Mouse (Mus musculus): ENCODE results near the gene Olfr373.
"Not testable (repeated sequence)": the region's sequence is repeated elsewhere in the genome, so short reads cannot be mapped to it uniquely, and the experiment has no call there.

Gene Olfr373

GRCm38 (mm10) chr8:72082877-72083276, at the start of gene Olfr373:
TSS of gene Olfr373 (plus strand) at chr8:72083177.
- DNase-seq = not testable (repeated sequence)

GRCm38 (mm10) chr8:72040918-72041317, 42.1 kb upstream of the Olfr373 start, which contains the start of gene Olfr372:
TSS of gene Olfr372 (plus strand) at chr8:72041218.
- not testable (repeated sequence) for DNase-seq

- DNase-seq = peak; percentile 20 to 22
Observed at GRCm38 (mm10) chr8:72042493-72042892, 40.5 kb upstream of the Olfr373 start.

DNA sequence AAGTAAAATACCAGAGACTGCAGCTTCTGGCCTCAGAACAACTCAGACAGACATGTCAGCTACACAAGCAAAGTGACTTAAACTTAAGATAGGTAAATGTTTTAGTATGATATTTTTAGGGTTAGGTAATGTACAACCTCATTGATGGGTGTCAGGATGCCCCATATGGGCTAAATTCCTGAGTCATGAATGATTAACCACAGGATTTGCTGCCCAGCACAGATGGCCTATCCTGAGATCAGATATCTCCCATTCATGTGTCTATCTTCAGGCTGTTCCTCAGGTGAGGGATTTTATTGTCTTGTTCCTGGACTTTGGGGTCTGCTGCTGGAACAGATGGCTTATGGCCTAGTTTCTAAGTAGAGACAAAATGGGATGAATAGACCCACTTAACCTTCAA, 28.3 kb upstream of the Olfr373 start:
- not testable (repeated sequence) for DNase-seq

DNA sequence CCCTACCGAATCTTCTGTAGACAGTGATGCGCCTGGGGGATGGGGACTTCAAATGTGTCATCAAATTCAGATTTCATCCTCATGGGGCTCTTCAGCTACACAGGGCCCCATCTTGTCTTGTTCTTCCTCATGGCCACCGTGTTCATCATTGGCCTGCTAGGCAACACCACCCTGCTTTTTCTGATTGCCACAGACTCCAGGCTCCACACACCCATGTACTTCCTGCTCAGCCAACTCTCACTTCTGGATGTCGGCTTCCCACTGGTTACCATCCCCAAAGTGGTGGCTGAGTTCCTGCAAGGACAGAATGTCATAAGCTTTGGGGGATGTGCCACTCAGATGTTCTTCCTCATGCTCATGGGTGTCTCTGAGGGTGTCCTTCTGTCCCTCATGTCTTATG, 25.3 kb upstream of the Olfr373 start:
- DNase-seq = not testable (repeated sequence)

DNA sequence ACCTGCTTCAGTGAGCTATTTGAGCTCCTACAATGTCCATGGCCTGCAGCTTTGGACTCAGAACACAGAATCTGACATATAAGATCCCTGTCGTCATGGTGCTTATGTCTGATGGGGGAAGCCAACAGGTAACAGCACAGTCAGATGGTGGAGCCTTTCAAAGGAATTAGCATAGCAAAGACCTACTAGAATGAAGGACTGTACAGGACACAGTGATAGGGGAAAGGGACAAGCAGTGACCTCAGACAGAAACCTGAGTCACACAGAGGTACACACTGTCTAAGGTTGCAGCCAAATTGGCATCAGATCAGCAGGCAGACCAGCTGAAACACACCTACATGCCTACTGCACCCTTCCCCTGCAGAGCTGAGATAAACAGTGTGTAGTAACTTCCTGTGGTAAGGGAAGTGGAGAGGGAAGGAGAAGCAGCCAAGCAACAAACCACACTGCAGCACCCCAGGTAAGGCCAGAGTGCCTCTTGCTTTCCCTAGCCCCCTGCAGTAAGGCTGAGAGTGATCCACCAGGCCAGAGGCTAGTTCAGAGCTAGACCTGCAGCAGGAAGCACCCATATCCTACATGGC, 16.1 kb upstream of the Olfr373 start:
- peak in 1 of 2 experiments; percentile 12 for DNase-seq

- DNase-seq = peak; percentile 21 to 24
Observed at GRCm38 (mm10) chr8:72084744-72085143, 1.8 kb downstream of the Olfr373 start.

DNA sequence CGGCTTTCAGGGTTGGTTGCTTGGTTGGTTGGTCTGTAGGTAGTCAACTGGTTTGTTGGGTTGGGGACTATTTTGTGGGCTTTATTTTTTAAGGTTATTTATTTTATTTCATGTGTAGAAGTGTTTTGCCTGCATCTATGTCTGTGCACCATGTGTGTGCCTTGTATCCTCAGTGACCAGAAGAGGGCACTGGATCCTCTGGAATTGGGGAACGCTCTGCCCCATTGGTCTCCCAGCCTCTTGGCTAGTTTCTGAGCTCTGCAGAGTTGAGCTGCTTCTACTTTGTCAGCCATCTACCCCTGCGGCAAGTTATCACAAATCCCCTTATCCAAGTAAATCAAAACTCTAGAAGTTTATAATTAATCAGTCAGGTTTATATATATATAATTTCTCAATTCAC, 4.6 kb downstream of the Olfr373 start:
- not testable (repeated sequence) for DNase-seq

DNA sequence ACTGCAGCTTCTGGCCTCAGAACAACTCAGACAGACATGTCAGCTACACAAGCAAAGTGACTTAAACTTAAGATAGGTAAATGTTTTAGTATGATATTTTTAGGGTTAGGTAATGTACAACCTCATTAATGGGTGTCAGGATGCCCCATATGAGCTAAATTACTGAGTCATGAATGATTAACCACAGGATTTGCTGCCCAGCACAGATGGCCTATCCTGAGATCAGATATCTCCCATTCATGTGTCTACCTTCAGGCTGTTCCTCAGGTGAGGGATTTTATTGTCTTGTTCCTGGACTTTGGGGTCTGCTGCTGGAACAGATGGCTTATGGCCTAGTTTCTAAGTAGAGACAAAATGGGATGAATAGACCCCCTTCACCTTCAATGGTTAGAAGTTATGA, 13.7 kb downstream of the Olfr373 start:
- DNase-seq = not testable (repeated sequence)

DNA sequence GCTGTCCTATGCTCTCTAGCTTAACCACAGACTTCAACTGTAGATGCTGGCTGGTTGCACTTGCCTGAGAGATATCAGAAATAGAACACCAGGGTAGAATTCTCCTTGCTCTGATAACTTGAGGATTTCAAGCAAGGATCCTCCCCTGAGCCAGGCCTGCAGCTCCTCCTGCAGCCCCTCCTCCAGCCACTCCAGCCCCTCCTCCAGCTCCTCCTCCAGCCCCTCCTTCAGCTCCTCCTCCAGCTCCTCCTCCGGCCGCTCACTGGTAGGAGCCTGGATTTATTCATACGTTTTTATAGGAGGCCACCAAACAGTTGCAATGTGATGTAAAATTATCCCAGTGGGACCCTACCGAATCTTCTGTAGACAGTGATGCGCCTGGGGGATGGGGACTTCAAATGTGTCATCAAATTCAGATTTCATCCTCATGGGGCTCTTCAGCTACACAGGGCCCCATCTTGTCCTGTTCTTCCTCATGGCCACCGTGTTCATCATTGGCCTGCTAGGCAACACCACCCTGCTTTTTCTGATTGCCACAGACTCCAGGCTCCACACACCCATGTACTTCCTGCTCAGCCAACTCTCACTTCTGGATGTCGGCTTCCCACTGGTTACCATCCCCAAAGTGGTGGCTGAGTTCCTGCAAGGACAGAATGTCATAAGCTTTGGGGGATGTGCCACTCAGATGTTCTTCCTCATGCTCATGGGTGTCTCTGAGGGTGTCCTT, 16.6 kb downstream of the Olfr373 start:
- not testable (repeated sequence) for DNase-seq

DNA sequence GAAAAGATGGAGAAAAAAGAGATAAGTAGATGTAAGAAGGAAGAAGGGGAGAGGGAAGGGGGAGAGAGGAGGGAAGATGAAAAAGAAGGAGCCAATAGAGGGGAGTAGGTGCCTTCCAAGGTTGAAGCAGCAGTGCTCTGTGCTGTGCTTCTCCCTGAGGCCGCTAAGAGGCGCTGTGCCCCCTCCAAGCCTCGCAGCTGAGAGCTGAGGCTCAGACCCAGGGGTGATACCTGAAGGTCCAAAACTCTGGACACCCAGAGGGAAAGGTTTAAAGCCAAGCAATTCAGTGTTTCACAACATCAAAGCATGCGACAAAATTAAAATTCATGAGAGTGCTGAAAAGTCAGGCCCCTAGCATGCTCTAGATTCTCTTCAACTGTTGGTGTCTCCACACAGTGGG, 22.2 kb downstream of the Olfr373 start:
- DNase-seq = peak; percentile 43 to 48

- DNase-seq = no peak
Observed at GRCm38 (mm10) chr8:72106740-72107139, 23.8 kb downstream of the Olfr373 start, which contains the start of gene Olfr374. TSS of gene Olfr374 (plus strand) at chr8:72107040.

DNA sequence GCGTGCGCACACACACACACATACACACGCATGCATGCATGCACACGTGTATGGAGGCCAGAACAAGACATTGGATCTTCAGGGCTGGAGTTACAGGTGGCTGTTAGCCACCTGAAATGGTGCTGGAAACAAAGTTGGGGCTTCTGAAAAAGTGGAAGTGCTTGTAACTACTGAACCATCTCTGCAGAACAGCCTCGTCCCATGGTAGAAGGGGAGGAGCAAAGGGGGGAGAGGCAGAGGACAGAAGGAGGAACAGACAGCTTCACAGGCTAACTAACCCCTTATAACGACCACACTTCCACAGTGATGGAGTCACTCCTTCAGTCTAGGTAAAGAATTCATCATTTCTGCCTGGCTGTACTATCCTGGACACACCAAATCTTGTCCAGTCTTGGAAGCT, 27.9 kb downstream of the Olfr373 start:
- peak; percentile 68 to 78 for DNase-seq

DNA sequence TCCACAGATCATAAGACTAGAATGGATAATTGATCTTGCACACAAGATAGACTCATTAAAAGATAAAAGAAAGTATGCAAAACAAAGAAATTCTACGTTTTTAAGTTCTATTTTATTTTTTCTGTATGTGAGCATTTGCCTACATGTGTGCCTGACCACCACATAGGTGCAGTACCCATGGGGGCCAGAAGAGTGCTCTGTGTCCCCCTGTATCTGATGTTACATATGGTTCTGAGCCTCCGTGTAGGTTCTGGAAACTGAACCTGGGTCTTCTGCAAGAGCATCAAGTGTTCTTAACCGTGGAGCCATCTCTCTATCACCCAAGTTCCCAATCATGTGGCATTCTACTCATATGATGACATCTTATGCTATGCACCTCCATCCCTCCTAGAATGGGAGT, 29.5 kb downstream of the Olfr373 start:
- DNase-seq = peak; percentile 48 to 59

DNA sequence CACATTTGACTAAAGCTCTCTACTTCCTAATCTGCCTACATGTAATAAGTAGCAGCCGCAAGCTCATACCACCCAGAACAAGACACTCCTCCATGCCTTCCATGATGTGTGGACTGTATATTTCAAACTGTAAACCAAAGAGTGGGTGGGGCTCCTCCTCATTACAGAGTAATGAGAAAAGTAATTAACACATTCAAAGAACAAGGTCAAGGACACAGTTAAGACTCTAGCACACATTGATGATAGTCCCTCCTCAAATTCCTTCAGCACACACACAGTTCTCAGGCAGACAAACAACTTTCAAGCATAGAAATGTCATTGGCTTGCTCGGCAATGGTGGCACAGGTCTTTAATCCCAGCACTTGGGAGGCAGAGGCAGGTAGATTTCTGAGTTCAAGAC, 32.2 kb downstream of the Olfr373 start:
- no peak for DNase-seq

GRCm38 (mm10) chr8:72118616-72119015, 35.6 kb downstream of the Olfr373 start:
- no peak for DNase-seq

GRCm38 (mm10) chr8:72121486-72121885, 38.5 kb downstream of the Olfr373 start:
- not testable (repeated sequence) for DNase-seq

DNA sequence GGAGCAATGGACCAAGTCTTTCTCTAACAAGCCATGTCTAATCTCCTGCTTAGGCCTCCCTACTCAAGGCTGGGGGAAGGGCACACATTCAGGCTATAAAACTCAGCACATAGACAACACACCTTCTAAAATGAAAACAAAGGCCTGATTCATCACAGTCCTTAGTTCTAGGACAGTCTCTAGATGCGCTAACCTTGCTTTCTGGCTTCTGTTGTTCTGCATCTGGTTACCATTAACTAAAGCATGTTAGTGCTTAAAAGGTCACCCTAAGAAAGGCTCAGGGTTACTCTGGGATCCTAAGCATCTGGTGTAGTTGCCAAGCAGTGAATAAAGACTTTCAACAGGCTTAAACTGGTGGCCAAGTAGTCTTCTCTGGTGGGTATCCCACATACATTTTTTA, 39.0 kb downstream of the Olfr373 start:
- DNase-seq = no peak

DNA sequence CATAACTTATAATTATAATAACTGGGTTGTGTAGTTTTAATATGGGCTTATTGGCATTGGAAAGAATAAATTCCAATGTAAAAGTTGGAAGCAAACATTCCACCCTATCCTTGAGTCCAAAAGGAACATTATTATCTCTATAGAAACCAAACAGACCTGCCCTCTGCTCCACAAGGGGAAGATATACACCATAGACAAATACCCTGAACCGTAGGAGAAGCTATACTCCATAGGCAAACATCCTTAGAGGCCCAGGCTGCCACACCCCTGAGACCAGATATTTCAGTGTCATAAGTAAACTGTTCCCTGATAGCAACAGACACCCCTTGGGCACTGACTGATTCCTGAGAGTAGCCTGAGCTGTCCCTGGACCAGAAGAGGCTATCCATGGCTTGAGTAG, 44.9 kb downstream of the Olfr373 start:
- DNase-seq = no peak

- no peak for DNase-seq
Observed at GRCm38 (mm10) chr8:72131251-72131650, 48.3 kb downstream of the Olfr373 start.

DNA sequence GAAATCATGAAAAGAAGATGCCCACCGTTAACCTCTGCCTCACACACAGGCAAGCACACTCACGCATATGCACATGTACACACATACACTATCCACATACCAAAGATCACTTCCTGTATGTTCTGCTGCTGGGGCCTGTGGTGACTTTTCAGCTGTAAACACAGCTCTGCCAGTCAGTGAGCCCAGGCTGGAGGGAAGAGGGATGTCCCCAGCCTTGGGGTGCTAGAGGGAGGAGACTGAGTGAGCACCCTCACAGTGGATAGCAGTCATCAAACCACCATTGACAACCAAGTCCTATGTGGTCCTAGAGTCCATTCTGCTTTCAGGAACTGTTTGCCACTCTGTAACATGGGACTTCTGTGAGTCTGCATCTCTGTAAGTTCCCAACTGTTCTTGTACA, 48.9 kb downstream of the Olfr373 start:
- peak; percentile 33 to 42 for DNase-seq

- DNase-seq = no peak
Observed at GRCm38 (mm10) chr8:72132417-72132816, 49.4 kb downstream of the Olfr373 start.

DNA sequence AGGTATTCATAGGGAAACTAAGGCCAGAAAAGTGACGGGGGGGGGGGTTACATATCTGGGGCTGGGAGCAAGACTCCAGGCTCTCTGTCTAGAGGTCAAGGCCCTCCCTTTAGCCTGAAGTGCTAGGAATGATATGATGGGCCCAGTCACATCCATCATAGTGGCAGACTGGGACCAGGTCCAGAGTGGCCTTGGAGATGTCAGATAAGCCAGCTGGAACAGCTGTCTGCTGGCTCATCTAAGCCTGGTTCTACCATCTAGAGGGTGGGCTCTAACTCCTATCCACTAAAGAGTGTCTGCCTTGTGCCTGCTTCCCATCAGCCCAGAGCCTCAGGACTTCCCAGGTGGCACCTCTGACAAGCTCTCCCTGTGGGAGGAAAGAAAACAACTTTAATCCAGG, 49.9 kb downstream of the Olfr373 start:
- no peak for DNase-seq

- DNase-seq = no peak
Observed at GRCm38 (mm10) chr8:72133507-72133906, 50.5 kb downstream of the Olfr373 start.

All from B cell, adult 2 months (primary cell).